ENCODE assay signal across 9 mouse cellular contexts in the genomic region with DNA sequence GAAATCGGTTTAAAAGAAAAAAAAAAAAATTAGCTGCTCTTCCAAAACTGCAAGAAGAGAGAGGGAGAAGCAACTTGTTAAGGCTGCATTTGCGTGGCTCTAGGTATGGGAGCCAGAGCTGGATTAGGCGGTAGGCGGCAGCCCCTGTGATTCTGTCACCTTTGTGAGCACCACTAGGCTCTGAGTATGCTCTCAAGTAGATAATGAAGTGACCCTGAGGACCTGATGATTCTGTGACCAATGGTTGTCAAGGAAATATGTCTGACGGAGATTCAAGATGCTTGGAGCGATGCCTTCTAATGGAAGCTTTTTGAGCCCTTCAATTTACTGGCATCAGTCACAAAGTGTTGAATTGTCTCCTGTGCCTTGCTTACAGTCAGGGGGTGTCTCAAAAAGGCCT.
DNase-seq lines count a peak whose midpoint lies in the region; ATAC-seq and TF ChIP-seq lines count a peak whose summit lies in the region.
"Had no signal": no experiment of that assay in that cellular context is flagged by ENCODE, and none has a peak within 500 bp of the region (broad histone marks: within the 10 kb centered on the region; RNA-seq: fewer than 3 reads in every experiment).

No protein-coding gene starts in this region.

- ATAC-seq in heart, embryonic 11.5 days (replicated peaks; ENCODE audit: insufficient number of reproducible peaks, low FRiP score, low TSS enrichment) = no peak
- ATAC-seq in midbrain, embryonic 12.5 days (ENCODE audit: low FRiP score, low read depth) = no peak

- no peak overlapping the region for H3K9ac ChIP-seq in heart, embryonic 11.5 days (ENCODE audit: low read depth, low read length)
- H3K9ac ChIP-seq in midbrain, embryonic 12.5 days (replicated peaks) = peak overlapping the region; percentile 97
- H3K9ac ChIP-seq: liver, embryonic 15.5 days had no signal

- H3K27ac ChIP-seq in heart, embryonic 11.5 days (ENCODE audit: low read depth, low read length) = no peak overlapping the region
- peak overlapping the region; percentile 99 for H3K27ac ChIP-seq in hindbrain, embryonic 10.5 days
- peak overlapping the region; percentile 99; the same call in 1 of the 2 replicates for H3K27ac ChIP-seq in midbrain, embryonic 12.5 days (replicated peaks)
- H3K27ac ChIP-seq: liver, embryonic 15.5 days had no signal

- H3K4me2 ChIP-seq in heart, embryonic 11.5 days = peak overlapping the region; percentile 75
- H3K4me2 ChIP-seq in midbrain, embryonic 12.5 days (replicated peaks) = peak overlapping the region; percentile 79

- H3K27me3 ChIP-seq in heart, embryonic 11.5 days (ENCODE audit: control insufficient read depth, insufficient read depth, low read length) = no peaks in the 10 kb centered on the region
- H3K27me3 ChIP-seq in hindbrain, embryonic 10.5 days (ENCODE audit: insufficient read depth, poor library complexity, severe bottlenecking) = peaks cover 16% of the 10 kb centered on the region
- H3K27me3 ChIP-seq in midbrain, embryonic 12.5 days = peaks cover 11% of the 10 kb centered on the region

- H3K4me1 ChIP-seq in heart, embryonic 11.5 days (ENCODE audit: control insufficient read depth, insufficient read depth, low read length) = peaks cover 9% of the 10 kb centered on the region; the same call in 1 of the 2 replicates
- H3K4me1 ChIP-seq in hindbrain, embryonic 10.5 days (replicated peaks) = peaks cover 65% of the 10 kb centered on the region
- peaks cover 48% of the 10 kb centered on the region for H3K4me1 ChIP-seq in midbrain, embryonic 12.5 days
- H3K4me1 ChIP-seq: liver, embryonic 15.5 days had no signal

- TF ChIP-seq POLR2A in brain, embryonic 14.5 days (IDR thresholded peaks at IDR 0.05; ENCODE audit: borderline replicate concordance, extremely low read depth, insufficient read depth, insufficient read length, poor library complexity, severe bottlenecking) = no peak

- H3K36me3 ChIP-seq in heart, embryonic 11.5 days (ENCODE audit: control insufficient read depth, insufficient read depth, low read length) = 0 out of 2 replicates have a peak, but pooled peaks cover 2% of the 10 kb centered on the region
- H3K36me3 ChIP-seq in hindbrain, embryonic 10.5 days = peaks cover 29% of the 10 kb centered on the region
- H3K36me3 ChIP-seq in midbrain, embryonic 12.5 days = 0 out of 2 replicates have a peak, but pooled peaks cover 7% of the 10 kb centered on the region
- H3K36me3 ChIP-seq: liver, embryonic 15.5 days had no signal

- TF ChIP-seq CTCF in brain, embryonic 14.5 days (IDR thresholded peaks at IDR 0.05; ENCODE audit: borderline replicate concordance, extremely low read depth, insufficient read depth, insufficient read length) = no peak

- DNase-seq in heart, adult 11 months = no peak
- peak; percentile 72 for DNase-seq in brain, embryonic 14.5 days (ENCODE audit: low read depth)
- no peak for DNase-seq in hindbrain, embryonic 10.5 days (ENCODE audit: low spot score)
- DNase-seq in frontal cortex, postnatal 14 days (ENCODE audit: low spot score in 2 of 2) = no peak
- no peak for DNase-seq in urinary bladder, postnatal 4 days (ENCODE audit: low spot score in 2 of 2)
- no peak for DNase-seq in adrenal gland, adult 8-10 months

- H3K9me3 ChIP-seq in heart, embryonic 11.5 days (replicated peaks; ENCODE audit: control insufficient read depth, low read length) = no peaks in the 10 kb centered on the region
- no peaks in the 10 kb centered on the region for H3K9me3 ChIP-seq in hindbrain, embryonic 10.5 days
- no peaks in the 10 kb centered on the region for H3K9me3 ChIP-seq in midbrain, embryonic 12.5 days
- H3K9me3 ChIP-seq: liver, embryonic 15.5 days had no signal

- peak overlapping the region; percentile 65 for H3K4me3 ChIP-seq in heart, embryonic 11.5 days (ENCODE audit: low read depth, low read length)
- H3K4me3 ChIP-seq in hindbrain, embryonic 10.5 days = peak overlapping the region; percentile 87
- peak overlapping the region; percentile 93 for H3K4me3 ChIP-seq in midbrain, embryonic 12.5 days
- H3K4me3 ChIP-seq: liver, embryonic 15.5 days had no signal

- 31% methylated on average over 6 of the region's 6 CpGs for WGBS in heart, embryonic 11.5 days (ENCODE audit: insufficient replicate concordance)
- WGBS in hindbrain, embryonic 10.5 days = 20% methylated on average over 6 of the region's 6 CpGs
- WGBS in midbrain, embryonic 12.5 days = 11% methylated on average over 6 of the region's 6 CpGs
